Mouse (Mus musculus): ENCODE data around the gene A730071L15Rik.

A730071L15Rik gene

GRCm38 (mm10) chr11:6184202-6184935, 15.5 kb upstream of the A730071L15Rik start:
- no peak for DNase-seq

GRCm38 (mm10) chr11:6187399-6187798, 12.4 kb upstream of the A730071L15Rik start:
- no peak for DNase-seq

- DNase-seq = peak; percentile 87 to 91
Measured at GRCm38 (mm10) chr11:6187878-6188277, 12.0 kb upstream of the A730071L15Rik start.

GRCm38 (mm10) chr11:6196780-6197179, 3.0 kb upstream of the A730071L15Rik start:
- DNase-seq = no peak

GRCm38 (mm10) chr11:6198449-6198848, 1.4 kb upstream of the A730071L15Rik start:
- no peak for DNase-seq

GRCm38 (mm10) chr11:6200087-6200569, 299 bp downstream of the A730071L15Rik start, which contains the start of gene Nudcd3:
TSS of gene Nudcd3 (minus strand) at chr11:6200415.
- DNase-seq = peak; percentile 87 to 88

- DNase-seq = no peak
Measured at GRCm38 (mm10) chr11:6200570-6200969, 741 bp downstream of the A730071L15Rik start.

GRCm38 (mm10) chr11:6207090-6207489, 7.3 kb downstream of the A730071L15Rik start:
- no peak for DNase-seq

GRCm38 (mm10) chr11:6208158-6208557, 8.3 kb downstream of the A730071L15Rik start:
- DNase-seq = no peak

- peak; percentile 9 to 49 for DNase-seq
Measured at GRCm38 (mm10) chr11:6216834-6217233, 17.0 kb downstream of the A730071L15Rik start.

- no peak for DNase-seq
Measured at GRCm38 (mm10) chr11:6218189-6218896, 18.5 kb downstream of the A730071L15Rik start.

- DNase-seq = no peak
Measured at GRCm38 (mm10) chr11:6219967-6220366, 20.1 kb downstream of the A730071L15Rik start.

- no peak for DNase-seq
Measured at GRCm38 (mm10) chr11:6222187-6222586, 22.4 kb downstream of the A730071L15Rik start.

- DNase-seq = no peak
Measured at GRCm38 (mm10) chr11:6224541-6225229, 24.9 kb downstream of the A730071L15Rik start.

GRCm38 (mm10) chr11:6230012-6230411, 30.2 kb downstream of the A730071L15Rik start, which contains the start of gene Npc1l1:
TSS of gene Npc1l1 (minus strand) at chr11:6230143.
- DNase-seq = no peak

- DNase-seq = no peak
Measured at GRCm38 (mm10) chr11:6233025-6233424, 33.2 kb downstream of the A730071L15Rik start.

GRCm38 (mm10) chr11:6244707-6245106, 44.9 kb downstream of the A730071L15Rik start:
- DNase-seq = no peak

All from lung, adult 18-20 months (tissue).